Mouse (Mus musculus) brain, adult 2 months (tissue): ENCODE data around the gene 2310003L06Rik.

Source experiments
- DNase-seq: peaks from one replicate; pipeline ENCODE4 v3.0.0; 2011; ENCODE audit warnings: low read depth, low spot score

2310003L06Rik gene

GRCm38 (mm10) chr5:87969201-87969600 is at the start of gene 2310003L06Rik, which contains the start of gene Gm28434:
Gene 2310003L06Rik, plus strand, starts transcription at chr5:87969459.
Gene Gm28434, plus strand, starts transcription at chr5:87969517.
- DNase-seq: no peak

DNA sequence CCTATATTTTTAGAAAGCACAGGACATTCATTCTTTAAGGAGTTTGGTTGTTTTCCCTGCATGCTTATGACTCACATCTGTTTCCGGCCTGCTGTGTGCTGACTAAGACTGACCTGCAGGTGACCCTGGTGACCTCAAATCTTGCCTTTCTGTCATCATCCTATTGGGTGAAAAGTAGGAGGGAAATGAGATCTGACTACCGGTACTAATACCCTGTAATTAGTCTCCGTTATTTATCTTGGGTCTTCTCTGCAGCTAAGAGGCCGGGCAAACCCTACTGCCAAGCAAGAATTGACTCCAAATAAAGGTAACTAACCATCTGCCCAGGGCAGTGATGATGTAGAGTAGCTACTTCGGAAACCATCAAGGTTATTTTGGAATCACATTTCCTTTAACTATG is 43.9 kb upstream of the 2310003L06Rik start, which contains the start of gene Csn3:
Gene Csn3 (plus strand): TSS at position 208 of the 400 bp plus-strand sequence.
- no peak for DNase-seq

GRCm38 (mm10) chr5:87931603-87932002 is 37.7 kb upstream of the 2310003L06Rik start:
- DNase-seq: no peak

DNA sequence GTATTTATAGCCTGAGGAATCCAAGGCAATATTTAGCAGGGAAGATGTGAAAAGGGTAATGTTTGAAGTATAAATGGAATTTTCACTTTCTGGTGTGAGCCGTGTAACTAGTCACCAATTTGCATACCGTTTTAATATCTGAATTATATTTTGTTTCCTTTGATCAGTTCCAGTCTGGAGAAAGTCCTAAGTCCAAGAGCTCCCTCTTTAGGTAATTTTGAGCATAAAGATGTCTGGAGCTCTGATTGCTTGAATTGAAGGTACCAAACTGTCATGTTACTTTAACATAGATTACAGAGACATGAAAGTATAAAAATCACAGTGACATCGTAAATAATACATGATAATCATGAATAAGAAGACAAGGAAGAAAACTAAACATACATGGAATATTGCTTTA is 28.5 kb upstream of the 2310003L06Rik start:
- peak; percentile 22 for DNase-seq

DNA sequence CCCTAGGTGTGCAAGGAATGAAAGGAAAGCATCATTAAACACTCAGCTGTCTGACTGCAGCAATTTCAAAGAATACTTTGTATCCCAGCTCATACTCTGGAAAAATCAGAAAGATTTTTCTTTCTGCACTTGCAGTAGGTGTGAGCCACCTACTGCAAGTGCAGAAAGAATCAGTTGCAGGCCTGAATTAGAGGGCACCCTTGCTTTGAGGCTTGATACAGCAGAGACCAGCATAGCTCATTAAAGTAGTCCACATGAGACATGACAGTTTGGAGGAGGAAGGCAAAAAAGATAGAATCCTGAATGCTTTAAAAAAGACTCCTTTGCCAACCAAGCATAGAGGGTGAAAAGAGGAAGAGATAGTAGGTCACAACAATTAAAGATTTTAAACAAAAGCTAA is 26.7 kb upstream of the 2310003L06Rik start:
- DNase-seq: peak; percentile 2

DNA sequence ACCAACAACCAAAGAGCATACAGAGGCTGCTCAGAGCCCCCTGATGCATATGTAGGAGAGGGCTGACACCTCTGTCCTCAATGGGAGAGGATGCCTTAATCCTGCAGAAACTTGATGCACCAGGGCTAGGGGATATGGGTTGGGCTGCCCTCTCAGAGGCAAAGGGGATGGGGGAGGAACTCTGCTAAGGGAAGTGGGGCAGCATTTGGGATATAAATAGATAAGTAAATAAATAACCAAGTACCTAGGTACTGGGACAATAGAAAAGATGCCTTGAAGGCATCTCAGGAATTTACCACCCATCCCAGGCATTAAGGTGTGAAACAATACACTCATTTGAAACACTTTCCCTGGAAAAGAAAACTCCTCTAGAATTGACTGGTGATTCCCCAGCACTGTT is 17.4 kb upstream of the 2310003L06Rik start:
- no peak for DNase-seq

DNA sequence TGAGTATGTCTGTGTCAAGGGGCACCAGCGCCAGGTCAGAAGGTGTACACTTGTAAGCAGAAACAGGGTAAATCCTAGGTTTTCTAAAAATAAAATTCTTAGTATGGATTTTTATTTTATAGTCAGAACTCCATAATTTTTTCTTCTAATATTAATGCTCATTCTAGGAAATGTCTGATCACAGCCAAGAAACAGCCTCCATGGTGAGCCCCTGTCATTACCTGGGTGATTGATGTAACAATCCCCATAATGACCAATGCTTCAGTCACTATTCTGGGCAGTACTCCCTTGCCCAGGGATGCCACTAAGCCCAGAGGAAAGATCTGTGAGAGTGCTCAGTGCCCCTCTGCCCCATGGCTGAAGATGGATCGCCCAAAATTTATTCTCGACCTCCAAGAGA is 9.9 kb downstream of the 2310003L06Rik start, which contains the start of gene Cabs1:
Gene Cabs1 (plus strand): TSS at position 301 of the 400 bp plus-strand sequence.
- DNase-seq: no peak

DNA sequence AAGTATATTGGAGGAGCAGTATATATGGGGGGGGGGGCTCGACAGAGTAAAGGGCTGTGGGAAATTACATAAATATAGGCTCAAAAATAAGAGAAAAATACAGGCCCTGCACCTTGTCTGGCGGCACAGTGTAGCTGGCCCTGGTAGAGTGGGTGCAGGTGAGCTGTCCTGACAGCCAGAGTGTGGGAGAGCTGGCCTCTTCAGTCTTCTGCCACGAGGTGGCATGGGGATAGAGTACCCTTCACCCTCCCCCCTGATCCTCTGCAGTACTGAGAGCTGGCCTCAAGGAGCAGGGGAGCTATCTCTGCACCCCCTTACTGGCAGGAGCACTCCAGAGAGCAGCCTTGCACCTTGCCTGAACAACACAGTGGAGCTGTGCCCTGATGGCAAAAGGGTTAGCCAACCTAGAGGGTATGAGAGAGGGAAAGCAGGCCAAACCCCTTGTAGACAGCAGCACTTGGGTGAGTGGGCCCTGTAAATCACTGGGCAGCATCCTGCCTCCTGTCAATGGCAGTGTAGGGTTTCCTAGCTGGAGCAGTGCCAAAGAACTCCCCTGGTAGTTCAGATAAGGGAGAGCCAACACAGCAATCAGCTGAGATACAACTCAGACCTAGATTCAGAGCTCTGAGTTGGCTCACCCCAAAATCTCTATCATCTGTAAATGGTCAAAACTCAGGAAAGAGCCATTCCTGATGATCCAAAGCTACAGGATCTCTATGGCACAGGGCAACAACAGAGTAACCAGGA is 13.4 kb downstream of the 2310003L06Rik start:
- no peak for DNase-seq

GRCm38 (mm10) chr5:88002249-88002648 is 33.0 kb downstream of the 2310003L06Rik start, which contains the start of gene Smr3a:
Gene Smr3a, plus strand, starts transcription at chr5:88002549.
- DNase-seq: no peak

GRCm38 (mm10) chr5:88005241-88005640 is 36.0 kb downstream of the 2310003L06Rik start:
- DNase-seq: no peak
